Mouse (Mus musculus): ENCODE measurements around the gene Adamts14.

DNA sequence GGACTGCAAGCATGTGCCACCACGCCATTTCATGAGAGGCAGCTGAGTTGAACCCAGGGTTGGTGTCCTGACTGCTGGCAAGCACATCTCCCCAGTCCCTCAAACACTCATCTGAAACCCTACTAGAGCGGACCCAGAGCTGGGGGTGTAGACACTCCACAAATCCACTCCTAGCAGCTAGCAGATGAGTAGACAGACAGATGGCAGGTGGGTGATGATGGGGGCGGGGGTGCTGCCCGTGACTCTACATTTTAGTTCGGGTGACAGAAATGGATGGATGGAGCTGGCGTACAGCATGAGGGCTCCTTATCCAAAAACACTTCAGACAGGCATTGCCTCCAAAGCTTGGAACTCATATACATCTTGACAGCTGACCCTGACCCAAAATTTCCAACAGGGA lies 26.9 kb downstream of the Adamts14 start:
- TF ChIP-seq CTCF (IDR thresholded peaks at IDR 0.05; ENCODE audit: borderline replicate concordance, control insufficient read depth, extremely low read depth, insufficient read depth, low read length, poor library complexity) (no peak), POLR2A (IDR thresholded peaks at IDR 0.05; ENCODE audit: control insufficient read depth, extremely low read depth, insufficient read depth, low read length, poor library complexity) (no peak)

All from thymus, adult 2 months (tissue).